In genomic region chr3:20661883-20662282, GRCm38 (mm10) we compare ENCODE assay signal across 9 mouse cellular contexts.
DNase-seq lines count a peak whose midpoint lies in the region; ATAC-seq and TF ChIP-seq lines count a peak whose summit lies in the region.
"Had no signal": no experiment of that assay in that cellular context is flagged by ENCODE, and none has a peak within 500 bp of the region (broad histone marks: within the 10 kb centered on the region; RNA-seq: fewer than 3 reads in every experiment).

No protein-coding gene starts in this region.

- H3K79me2 ChIP-seq in myocyte (ENCODE audit: control insufficient read depth, insufficient read depth): no peaks in the 10 kb centered on the region

- 56% methylated on average over 1 of the region's 1 CpGs for WGBS in hindbrain, embryonic 11.5 days

- ATAC-seq in hindbrain, embryonic 11.5 days (ENCODE audit: low FRiP score): peak; percentile 57; the same call in 1 of the 2 replicates

- H3K27me3 ChIP-seq in hindbrain, embryonic 11.5 days (ENCODE audit: control insufficient read depth, insufficient read depth, low read length): no peaks in the 10 kb centered on the region
- H3K27me3 ChIP-seq in myocyte (ENCODE audit: control insufficient read depth, insufficient read depth, insufficient read length): no peaks in the 10 kb centered on the region
- H3K27me3 ChIP-seq: megakaryocyte, embryonic 14.5 days had no signal

- no peak overlapping the region for H3K4me2 ChIP-seq in hindbrain, embryonic 11.5 days (replicated peaks; ENCODE audit: low read depth, low read length)
- H3K4me2 ChIP-seq in myocyte (ENCODE audit: low read depth): no peak overlapping the region

- DNase-seq in layer of hippocampus, adult 2 months (ENCODE audit: low spot score in 2 of 2): peak; percentile 31
- DNase-seq in layer of hippocampus, adult 9-10 months (ENCODE audit: low spot score): no peak
- peak; percentile 9 for DNase-seq in embryo, embryonic 11.5 days (ENCODE audit: low read depth, low spot score)
- DNase-seq in hindbrain, embryonic 11.5 days (ENCODE audit: low spot score): peak; percentile 5
- DNase-seq in adrenal gland, postnatal 4 days (ENCODE audit: low spot score in 2 of 2): no peak
- no peak for DNase-seq in spleen, postnatal 36 days (ENCODE audit: low spot score in 2 of 2)
- DNase-seq in spleen, adult 12 weeks (ENCODE audit: low spot score): no peak

- H3K9me3 ChIP-seq in hindbrain, embryonic 11.5 days (ENCODE audit: control insufficient read depth, low read length): no peaks in the 10 kb centered on the region
- H3K9me3 ChIP-seq: megakaryocyte, embryonic 14.5 days had no signal

- H3K4me1 ChIP-seq in hindbrain, embryonic 11.5 days (replicated peaks; ENCODE audit: control insufficient read depth, insufficient read depth, low read length): no peaks in the 10 kb centered on the region
- H3K4me1 ChIP-seq: megakaryocyte, embryonic 14.5 days had no signal

- H3K4me3 ChIP-seq in layer of hippocampus, adult 2 months: no peak overlapping the region
- no peak overlapping the region for H3K4me3 ChIP-seq in hindbrain, embryonic 11.5 days (ENCODE audit: low read depth, low read length)
- no peak overlapping the region for H3K4me3 ChIP-seq in myocyte
- H3K4me3 ChIP-seq: megakaryocyte, embryonic 14.5 days had no signal

- TF ChIP-seq CTCF in layer of hippocampus, adult 2 months (conservative IDR thresholded peaks at IDR 0.05): no peak

- no peaks in the 10 kb centered on the region for H3K36me3 ChIP-seq in hindbrain, embryonic 11.5 days (ENCODE audit: control insufficient read depth, insufficient read depth, low read length)
- H3K36me3 ChIP-seq in myocyte (ENCODE audit: control insufficient read depth, insufficient read depth): no peaks in the 10 kb centered on the region

- no peak overlapping the region for H3K9ac ChIP-seq in hindbrain, embryonic 11.5 days (ENCODE audit: low read depth, low read length)

- H3K27ac ChIP-seq in layer of hippocampus, adult 2 months: peak overlapping the region; percentile 57
- no peak overlapping the region for H3K27ac ChIP-seq in hindbrain, embryonic 11.5 days (ENCODE audit: low read depth, low read length)

- no peak overlapping the region for H3ac ChIP-seq in myocyte (ENCODE audit: control insufficient read depth, insufficient read length)

- no peak for TF ChIP-seq POLR2A in myocyte (IDR thresholded peaks at IDR 0.05; ENCODE audit: insufficient read length, low read depth)

TF ChIP-seq in myocyte, 11 proteins besides CTCF, POLR2A, EP300 and RAD21:
- TF ChIP-seq SRF (IDR thresholded peaks at IDR 0.05; ENCODE audit: control insufficient read depth, insufficient read length, low read depth): no peak
- no peak for TF ChIP-seq MAX (IDR thresholded peaks at IDR 0.05; ENCODE audit: low read depth)
- TF ChIP-seq MYOG (IDR thresholded peaks at IDR 0.05; ENCODE audit: control insufficient read depth in 1 of 3, insufficient read depth in 1 of 3, insufficient read length in 2 of 3, low read depth in 2 of 3): peak in 2 of 3 experiments; percentile 63 to 83
- TF ChIP-seq TCF12 (IDR thresholded peaks at IDR 0.05; ENCODE audit: insufficient read depth, poor library complexity, severe bottlenecking): peak; percentile 61
- no peak for TF ChIP-seq REST (IDR thresholded peaks at IDR 0.05; ENCODE audit: insufficient read depth, insufficient read length)
- TF ChIP-seq POLR2AphosphoS2 (IDR thresholded peaks at IDR 0.05; ENCODE audit: insufficient read length, low read depth): no peak
- TF ChIP-seq MYOD1 (IDR thresholded peaks at IDR 0.05; ENCODE audit: control insufficient read depth in 1 of 3, insufficient read length in 2 of 3, low read depth in 2 of 3): peak; percentile 12 to 80 (median 55)
- TF ChIP-seq E2F4 (IDR thresholded peaks at IDR 0.05; ENCODE audit: insufficient read depth): no peak
- no peak for TF ChIP-seq TCF3 (IDR thresholded peaks at IDR 0.05; ENCODE audit: insufficient read length, low read depth)
- no peak for TF ChIP-seq USF1 (IDR thresholded peaks at IDR 0.05; ENCODE audit: low read depth)
- no peak for TF ChIP-seq CEBPB (IDR thresholded peaks at IDR 0.05; ENCODE audit: insufficient read depth, poor library complexity, severe bottlenecking)

Comparison
In these comparisons a context has a peak if more than half of its experiments do, and no peak if none do; other contexts are left out.
1. DNase-seq: peak in layer of hippocampus, adult 2 months (2 of 2), embryo, embryonic 11.5 days (single experiment) and hindbrain, embryonic 11.5 days (single experiment); none in layer of hippocampus, adult 9-10 months (single experiment), adrenal gland, postnatal 4 days (0 of 2), spleen, postnatal 36 days (0 of 2) and spleen, adult 12 weeks (single experiment).